Mouse (Mus musculus) gastrocnemius, postnatal 36 days (tissue): ENCODE measurements around the gene Xpnpep2. TPM values are rescaled to one million over a fixed set of nuclear protein-coding genes. Genes with fewer than 3 reads are reported as not detected.
A peak's percentile ranks its signal among the peaks of the same experiment; 100 is the strongest.

Experiments
- DNase-seq, 2 experiments: peaks; one replicate each; pipeline ENCODE4 v3.0.0; 2022
- intact Hi-C: fragments of 180-260 bp; cut with DNase I; formaldehyde crosslinking; loops from one replicate; pipeline ENCODE4 v1.15.1; 2025
- long read RNA-seq, 2 experiments: library from polyadenylated mRNA; stranded (forward); transcript quantifications; one replicate each; pipeline ENCODE4 v2.0.0; 2021
- total RNA-seq, 2 experiments: library from RNA; stranded (reverse); gene quantifications; 2 replicates each; pipeline ENCODE4 v1.2.3; 2021

The Xpnpep2 gene
- under 1 TPM; 0.64 to 0.77 TPM for total RNA-seq
- long read RNA-seq, experiment 1, result 0 reads
- long read RNA-seq, experiment 2, result 0 reads

DNA sequence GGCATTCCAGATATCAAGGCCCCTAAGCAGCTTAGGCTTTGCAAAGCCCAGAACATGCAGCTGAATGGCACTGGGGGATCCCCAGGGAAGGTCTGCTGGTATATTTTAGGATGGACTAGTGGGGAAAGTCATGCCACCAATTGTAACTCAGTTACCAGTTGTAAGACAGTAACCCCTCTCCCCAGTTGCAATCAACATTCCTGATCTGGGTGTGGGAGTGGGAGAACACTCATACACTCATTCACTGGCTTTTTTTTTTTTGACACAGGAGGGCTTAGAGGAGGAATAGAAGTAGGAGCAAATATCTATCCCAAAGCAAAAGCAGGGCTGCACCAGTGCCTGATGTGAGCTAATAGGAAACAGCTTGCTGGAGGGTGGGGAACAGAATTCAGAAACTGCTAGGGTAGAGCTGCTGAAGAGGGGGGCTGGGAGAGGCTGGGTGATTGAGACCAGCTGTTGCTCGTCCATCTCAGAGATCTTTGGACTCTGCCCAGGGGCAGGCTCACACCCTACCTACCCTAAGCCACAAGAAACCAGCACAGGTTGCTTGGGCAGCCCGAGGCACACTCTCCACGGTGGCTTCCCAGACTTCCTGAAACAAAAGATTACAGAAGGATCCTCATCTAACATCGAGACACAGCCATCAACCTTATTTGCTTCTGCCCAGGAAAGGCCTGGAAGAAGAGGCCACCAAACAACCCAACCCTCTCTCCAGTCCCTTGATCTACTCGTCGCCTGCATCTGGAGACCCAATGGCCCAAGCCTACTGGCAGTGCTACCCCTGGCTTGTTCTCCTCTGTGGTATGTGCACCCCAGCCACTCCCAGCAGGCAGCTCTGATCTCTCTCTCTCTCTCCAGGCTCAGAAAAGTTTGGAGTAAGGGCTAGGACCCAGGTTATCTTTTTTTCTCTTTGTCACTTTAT is at the start of gene Xpnpep2:
Gene Xpnpep2, plus strand, starts transcription at position 332 of the 922 bp plus-strand sequence.
- intact Hi-C loops, result no loop called here
- peak in 1 of 2 experiments; percentile 17 for DNase-seq

DNA sequence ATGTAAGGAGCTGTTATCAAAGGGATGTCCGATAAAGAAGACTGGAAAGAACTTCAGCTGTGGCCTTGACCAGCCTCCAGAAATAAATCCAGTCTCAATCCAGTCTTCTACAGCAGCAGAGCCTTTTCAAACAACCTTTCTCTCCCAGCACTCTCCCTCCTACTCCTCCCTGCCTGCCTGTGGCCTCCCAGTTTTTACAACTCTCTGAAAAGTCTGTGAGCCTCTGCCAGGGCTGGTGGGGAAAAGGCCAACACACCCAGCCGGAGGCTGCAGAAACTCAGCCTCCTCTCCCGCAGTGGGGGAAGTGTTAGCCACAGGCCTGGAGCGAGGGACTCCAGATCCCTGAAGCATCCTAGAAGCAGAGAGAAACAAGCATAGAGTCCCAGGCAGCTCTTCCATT is 46.0 kb upstream of the Xpnpep2 start:
- intact Hi-C loops, result no loop called here
- DNase-seq, result no peak

DNA sequence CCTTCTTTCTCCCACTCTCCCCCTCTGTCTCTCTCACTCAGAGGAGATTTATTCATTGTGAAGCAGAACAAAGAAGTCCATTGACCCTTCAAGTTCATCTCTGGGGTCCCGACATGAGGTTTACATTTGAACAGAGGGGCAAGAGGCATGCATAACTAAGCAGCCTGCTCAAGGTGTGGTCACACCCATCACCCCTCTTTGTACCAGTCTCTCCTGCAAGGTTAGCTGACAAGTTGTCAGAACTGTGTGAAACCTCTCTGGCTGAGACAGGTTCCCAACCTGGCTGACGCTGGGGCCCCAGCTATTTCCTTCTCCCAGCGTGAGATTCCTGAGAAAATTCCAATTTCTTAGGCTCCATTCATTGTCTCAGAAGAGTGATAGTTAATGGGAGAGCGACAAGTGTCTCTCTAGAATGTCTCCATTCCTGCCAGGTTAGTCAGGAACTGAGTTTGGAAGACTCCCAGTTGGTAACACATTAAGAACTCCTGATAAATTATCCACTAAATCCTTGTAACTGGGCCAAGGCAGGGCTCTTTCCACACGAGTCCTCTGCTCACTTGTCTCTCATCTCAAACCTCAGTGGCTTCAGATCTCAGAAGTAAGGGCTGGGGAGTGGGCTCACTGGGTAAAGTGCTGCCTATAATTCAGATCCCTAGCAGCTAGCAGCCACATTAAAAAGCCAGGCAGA is 44.2 kb upstream of the Xpnpep2 start:
- intact Hi-C loops, result no loop called here
- no peak for DNase-seq

DNA sequence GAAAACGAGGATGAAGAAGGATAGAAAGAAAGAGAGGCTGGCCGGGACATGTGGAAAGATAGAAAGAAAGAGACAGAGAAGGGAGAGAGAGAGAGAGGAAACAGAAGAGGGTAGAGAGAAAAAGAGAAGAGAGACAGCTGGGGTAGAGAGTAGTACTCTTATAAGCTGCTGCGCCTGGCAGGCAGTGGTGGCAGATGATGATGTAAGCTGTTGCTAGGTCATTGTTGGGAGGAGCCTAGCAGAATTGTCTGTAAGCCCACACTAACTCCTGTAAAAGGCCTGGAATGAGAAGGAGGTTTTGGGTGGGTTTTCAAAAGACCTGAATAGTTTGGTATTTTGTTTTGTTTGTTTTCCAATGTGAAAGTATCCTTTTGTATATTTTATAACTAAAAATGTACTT is 41.6 kb upstream of the Xpnpep2 start:
- no peak for DNase-seq
- intact Hi-C loops, result no loop called here

DNA sequence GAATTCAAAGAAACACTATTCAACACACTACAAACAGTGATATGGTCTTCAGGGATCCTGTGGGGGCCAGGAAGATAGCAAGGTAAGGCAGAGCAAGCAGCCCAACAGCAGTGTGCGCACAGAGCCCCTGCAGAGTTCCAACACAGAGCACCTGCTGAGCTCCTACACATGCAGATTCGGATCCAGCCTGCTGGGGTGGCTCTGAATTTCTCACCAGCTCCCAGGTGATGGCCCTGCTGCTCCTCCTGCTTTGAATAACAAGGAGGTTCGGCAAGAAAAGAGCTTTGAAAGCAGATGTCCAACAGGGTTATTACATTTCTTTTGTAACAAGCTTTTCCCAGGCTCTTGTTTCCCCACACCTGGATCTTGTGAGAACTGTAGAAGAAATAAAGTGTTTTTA is 36.6 kb upstream of the Xpnpep2 start:
- intact Hi-C loops, result no loop called here
- DNase-seq, result no peak

DNA sequence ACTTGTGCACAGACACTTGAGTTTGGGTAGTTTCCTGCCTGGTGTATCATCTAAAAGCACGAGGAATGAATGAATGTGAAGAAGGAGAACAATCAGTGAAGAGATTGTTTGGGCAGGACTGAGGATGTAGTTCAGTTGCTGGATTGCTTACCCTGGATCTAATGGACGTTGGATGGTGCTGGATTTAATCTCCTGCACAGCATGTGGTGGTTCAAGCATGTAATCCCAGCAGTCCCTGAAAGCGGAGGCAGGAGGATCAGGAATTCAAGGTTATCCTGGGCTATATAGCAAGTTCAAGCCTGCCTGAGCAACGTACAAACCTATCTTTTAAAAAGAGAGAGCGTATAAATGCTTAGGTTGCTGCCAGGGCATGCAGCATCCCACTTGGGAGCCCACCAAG is 36.1 kb upstream of the Xpnpep2 start:
- intact Hi-C loops, result no loop called here
- DNase-seq, result no peak

DNA sequence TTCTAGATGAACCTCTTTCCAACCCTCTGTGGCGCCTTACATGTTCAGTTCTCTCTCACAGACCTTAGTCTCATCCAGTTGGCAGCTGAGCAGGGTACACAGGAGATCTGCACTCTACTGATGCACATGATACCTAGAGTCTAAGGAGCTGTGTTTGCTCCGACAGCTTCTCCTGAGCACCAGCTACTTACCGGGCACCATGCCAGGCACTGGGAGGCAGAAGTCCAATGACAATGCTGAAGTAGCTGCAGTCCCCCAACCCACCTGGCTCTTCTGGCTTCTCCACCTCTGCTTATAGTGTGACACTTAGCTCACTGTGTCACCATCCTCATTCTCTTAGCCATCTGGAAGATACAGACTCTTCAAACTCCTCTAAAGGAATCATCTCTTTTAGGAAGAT is 33.8 kb upstream of the Xpnpep2 start:
- DNase-seq, result no peak
- intact Hi-C loops, result no loop called here

DNA sequence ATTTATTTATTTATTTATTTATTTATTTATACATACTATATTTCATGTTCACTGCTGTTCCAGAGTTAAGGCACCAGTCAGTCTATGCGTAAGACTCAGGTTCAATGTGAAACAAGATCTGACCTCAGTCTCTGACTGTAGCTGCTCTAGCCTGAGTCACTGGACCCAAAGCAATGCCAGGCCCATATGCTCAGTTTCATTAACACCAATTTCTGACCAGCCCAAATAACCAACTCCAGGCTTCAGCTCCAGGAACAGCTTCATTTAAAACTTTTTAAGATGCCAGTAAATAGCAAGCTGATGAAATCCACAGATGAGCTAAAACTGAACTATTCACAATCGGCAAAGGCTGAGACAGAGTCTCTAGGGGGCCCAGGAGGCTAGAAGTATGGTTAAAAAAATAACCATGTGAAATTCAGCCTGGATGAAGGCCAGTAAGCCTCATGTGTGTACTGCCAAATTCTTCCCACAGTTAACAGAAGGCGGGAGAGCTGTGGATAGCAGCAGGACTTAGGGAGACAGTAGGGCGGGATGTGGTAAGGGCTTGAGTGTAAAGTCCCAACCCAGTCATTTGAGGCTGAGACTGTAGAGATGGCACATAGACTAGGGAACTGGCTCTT is 31.6 kb upstream of the Xpnpep2 start:
- no peak for DNase-seq
- intact Hi-C loops, result no loop called here

DNA sequence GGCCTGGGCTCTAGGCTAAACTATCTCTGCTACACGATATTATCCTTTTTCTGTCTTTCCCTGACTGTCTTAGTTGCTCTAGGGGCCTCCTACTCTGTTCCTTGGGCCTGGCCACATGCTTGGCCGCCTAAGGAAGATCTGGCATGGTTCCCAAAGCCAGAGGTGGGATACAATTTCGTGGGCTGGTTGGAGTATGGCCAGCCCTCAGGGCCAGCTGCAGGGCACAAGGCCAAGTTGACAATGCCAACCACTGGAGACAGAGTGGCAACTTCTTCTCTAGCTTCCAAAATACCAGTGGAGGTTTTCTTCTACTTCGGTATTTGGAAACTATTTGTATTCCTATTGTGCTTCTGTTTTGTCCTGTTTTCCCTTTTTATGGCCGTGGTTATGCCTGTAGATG is 26.2 kb upstream of the Xpnpep2 start:
- intact Hi-C loops, result no loop called here
- DNase-seq, result no peak

DNA sequence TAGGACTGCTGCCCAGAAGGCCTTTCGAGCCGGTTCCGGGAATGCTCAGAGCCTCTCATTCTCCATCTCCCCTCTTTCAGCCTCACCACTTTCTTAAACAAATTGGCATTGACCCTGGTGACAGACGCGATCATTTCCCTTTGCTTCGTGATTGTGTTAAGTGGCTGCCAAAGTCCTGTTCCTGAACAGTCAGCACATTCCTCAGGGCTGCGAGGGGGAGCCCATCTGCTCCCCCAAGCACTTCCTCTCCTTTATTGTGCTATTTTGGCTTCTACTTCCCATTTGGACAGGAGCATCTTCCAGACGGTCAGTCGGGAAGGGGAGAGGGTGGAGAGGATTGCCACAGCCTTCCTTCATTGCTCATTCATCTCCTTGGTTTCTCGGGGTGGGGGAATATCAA is 16.4 kb upstream of the Xpnpep2 start:
- intact Hi-C loops, result no loop called here
- no peak for DNase-seq

DNA sequence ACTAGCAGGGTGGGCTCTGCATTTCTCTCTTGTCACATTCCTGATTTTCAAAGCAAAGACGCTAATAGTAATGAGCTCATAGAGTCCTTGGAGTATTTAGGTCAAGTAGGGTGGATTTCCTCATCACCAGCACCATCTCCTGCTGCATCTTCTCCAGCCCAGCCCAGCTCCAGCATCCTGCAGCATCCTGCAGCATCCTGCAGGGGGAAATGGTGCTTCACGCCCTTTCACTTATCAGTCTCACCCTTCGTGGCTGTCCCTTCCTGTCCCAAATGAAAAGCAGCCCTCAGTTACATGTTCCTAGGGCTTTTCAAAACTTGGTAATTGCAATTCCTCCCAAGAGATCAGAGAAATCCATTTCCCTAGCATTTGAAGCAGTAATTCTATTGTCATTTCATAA is 15.0 kb upstream of the Xpnpep2 start:
- intact Hi-C loops, result no loop called here
- DNase-seq, result no peak

DNA sequence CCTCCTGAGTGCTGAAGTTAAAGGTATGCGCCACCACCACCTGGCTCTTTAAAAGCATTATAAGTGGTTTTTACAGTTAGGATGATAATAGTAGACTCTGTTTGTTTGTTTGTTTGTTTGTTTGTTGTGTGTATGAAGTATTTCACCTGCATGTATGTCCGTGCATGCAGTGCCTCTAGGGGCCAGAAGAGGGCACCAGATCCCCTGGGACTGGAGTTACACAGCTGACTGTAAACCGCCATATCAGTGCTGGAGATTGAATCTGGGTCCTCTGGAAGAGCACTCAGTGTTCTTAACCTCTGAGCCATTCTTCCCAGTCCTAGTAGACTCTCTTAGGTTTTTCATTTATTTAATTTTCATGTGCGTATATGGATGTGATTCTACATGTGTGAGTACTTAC is 13.9 kb upstream of the Xpnpep2 start:
- DNase-seq, result no peak
- intact Hi-C loops, result no loop called here

DNA sequence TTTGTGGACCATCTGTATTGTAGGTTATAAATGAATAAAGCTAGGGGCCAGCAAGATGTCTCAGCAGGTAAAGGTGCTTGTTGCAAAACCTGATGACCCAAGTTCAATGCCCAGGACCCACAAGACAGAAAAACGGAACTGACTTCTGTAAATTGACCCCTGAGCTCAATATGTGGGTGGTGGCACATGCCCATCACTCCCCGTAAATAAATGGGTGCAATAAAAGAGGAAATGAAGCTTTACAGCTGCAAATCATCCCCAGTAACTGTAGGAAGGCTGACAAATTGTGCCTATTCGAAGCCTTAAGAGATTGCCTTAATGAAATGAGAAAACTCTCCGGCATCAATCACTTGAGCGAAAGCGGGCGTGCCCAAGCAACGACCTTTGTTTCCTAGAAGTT is 11.9 kb upstream of the Xpnpep2 start:
- intact Hi-C loops, result no loop called here
- DNase-seq, result no peak

DNA sequence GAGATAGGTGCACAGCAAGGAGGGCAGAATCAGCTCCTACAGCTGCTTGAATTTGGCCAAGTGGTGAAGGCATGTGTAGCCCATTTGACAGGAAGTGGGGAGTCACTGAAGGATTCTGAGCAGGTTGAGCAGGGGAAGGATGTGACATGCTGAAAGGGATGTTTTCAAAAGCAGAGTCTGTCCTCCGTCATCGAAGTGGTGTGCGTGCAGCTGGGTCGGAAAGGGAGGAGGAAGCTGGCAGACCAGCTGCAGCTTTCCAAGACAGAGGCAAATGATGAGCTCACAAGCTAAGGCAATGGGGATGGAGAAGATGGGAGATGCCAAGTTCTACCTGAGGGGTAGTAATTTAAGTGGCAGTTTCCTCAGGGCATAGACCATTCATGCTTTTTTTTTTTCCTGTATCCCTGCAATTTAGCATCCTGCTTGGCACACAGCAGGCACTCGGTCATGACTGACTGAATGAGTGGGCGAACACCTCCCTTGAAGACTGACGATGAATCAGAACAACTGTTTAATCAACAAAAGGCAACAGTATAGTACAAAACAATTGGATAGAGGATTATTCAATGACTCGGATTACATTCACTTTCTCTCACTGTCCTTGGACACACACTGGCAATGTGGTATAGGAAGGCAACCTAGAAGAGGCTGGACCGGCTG is 9.9 kb upstream of the Xpnpep2 start:
- intact Hi-C loops, result no loop called here
- no peak for DNase-seq

DNA sequence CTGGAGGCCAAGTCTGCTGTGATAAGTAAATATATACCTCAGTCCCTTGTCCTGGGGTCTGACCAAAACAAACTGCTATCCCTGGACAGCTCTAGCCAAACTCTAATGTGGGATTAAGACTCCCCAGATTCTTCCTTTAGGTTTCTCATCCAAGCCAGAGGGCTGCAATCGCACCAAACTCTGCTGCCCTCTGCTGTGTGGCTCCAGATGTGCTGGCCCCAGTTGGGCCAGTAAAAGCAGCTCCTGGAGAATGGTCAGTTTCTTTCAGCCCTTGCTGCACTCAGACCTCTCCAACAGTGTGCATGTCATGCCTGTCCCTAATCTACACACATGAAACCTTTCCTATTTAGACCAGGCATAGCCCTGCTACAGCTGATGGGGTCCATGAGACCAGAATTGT is 8.7 kb upstream of the Xpnpep2 start:
- DNase-seq, result peak in 1 of 2 experiments; percentile 24
- intact Hi-C loops, result no loop called here

DNA sequence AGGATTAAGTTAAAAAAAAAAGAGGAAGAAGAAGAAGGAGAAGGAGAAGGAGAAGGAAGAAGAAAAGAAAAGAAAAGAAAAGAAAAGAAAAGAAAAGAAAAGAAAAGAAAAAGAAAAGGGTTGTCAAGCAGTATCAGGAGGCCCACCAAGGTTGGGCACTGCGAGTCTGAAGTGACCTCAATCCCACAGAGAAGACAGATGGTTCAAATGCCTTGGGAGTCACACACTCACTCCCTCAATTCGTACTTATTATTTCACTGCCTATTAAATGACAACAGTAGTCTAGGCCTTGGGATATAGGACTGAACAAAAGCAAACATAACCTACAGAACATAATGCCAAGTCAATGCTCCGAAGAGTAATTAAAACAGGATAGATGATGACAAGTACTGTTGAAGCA is 5.3 kb upstream of the Xpnpep2 start:
- intact Hi-C loops, result no loop called here
- DNase-seq, result no peak

DNA sequence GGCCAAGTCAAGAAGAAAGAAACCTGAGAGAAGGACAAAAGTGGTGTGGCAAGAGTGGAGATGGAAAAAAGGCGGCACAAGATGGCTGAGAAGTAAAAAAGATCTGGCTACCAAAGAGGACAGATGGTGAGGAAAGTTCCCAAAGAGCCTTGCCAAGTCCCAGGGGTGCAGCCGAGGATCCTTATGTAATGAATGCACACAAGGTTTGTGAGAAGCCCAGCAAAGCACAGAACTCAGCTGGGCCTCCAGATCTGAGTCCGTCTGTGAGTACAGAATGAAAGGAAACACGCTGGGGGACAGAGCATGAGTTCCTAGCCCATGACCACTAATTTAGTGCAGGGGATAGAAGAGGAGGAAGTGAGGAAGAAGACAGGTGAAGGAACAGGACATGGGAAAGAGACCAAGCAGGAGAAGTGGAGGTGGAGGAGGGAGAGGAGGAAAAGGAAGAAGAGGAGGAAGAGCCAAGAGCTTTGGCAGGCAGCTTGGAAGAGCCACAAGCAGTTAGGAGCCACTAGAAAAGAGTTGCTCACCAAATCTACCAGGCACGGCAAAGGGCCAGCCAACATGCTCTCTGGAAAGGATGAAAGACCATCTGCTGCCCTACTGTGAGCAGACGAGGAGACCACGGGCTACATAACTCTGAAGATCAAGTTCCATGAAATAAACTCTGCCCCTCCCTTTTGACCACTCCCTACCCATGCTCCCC is 3.6 kb upstream of the Xpnpep2 start:
- DNase-seq, result no peak
- intact Hi-C loops, result no loop called here

DNA sequence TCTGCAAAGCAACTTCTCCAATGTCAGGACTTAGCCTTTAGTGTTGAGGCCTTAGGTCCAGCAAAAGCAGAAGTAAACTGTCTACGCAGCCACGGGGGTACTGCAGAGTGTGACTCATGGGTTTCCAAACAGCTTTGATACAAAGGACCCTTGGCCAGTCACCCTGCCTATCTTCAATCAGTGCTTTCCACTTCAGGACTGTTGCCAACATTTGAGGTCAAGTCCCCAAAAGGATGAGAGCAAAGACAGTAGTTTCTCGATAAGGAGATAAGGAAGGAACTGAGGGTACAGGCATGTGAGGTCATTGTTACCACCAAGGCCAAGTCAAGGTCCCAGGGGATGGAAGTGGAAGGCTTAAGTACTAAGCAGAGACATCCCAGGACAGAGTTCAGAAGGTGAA is 2.3 kb upstream of the Xpnpep2 start:
- intact Hi-C loops, result no loop called here
- no peak for DNase-seq

DNA sequence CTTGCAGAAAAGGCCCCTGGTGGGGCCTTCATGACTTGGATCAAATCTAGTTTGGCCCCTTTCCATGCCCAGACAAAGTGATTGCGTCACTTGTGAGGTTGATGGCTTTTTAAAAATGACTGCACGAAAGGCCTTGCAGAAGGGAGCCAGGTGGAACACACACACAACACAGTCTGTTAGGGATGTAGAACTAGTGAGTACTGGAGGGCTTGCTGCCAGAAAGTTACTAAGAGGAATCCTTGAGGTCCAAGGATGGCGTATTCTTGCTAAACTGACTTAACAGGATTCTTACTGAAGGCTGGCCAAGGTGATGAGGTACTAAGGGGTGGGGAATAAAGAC is 761 bp downstream of the Xpnpep2 start:
- DNase-seq, result no peak
- intact Hi-C loops, result no loop called here

DNA sequence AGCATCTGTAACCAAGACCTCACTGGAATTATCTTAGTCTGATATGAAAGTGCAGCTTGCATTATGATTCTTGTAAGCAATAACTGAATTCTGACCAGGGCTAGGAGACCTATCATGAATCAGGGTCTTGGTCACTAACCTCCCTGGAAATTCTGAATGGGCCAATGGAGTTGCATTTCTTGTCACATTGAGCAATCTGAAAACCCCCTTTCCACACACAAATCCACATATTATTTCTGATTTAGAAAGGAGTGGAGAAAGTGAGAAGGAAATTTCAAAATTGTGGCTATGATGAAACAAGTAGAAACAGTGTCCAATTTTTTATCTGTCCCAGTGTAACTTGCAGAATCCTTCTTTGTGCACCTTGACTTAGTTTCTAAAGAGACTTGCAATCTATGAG is 10.8 kb downstream of the Xpnpep2 start:
- intact Hi-C loops, result no loop called here
- no peak for DNase-seq
